Mouse (Mus musculus): Measurements from ENCODE around the gene Lhpp. TPM values are rescaled to one million over a fixed set of nuclear protein-coding genes. Genes with fewer than 3 reads are reported as not detected.

Lhpp gene
- polyA plus RNA-seq, 1 experiment: 36.1 TPM

GRCm38 (mm10) chr7:132747096-132747495 lies 136.7 kb downstream of the Lhpp start:
- TF ChIP-seq POLR2A (IDR thresholded peaks at IDR 0.05; ENCODE audit: low read depth, low read length) (no peak), CTCF (IDR thresholded peaks at IDR 0.05; ENCODE audit: extremely low read depth, insufficient read length, insufficient replicate concordance, low read depth, low read length) (no peak)
- Histone ChIP-seq H3K36me3 (ENCODE audit: control insufficient read depth, insufficient read depth, low read length) (peaks cover 10% of the 10 kb centered on the region), H3K27me3 (ENCODE audit: control insufficient read depth, insufficient read depth, low read length) (no peaks in the 10 kb centered on the region), H3K27ac (ENCODE audit: insufficient read depth, low read depth, low read length) (no peak overlapping the region), H3K4me1 (ENCODE audit: control insufficient read depth, insufficient read depth, insufficient read length, low read length) (peaks cover 11% of the 10 kb centered on the region), H3K4me3 (ENCODE audit: low read depth, low read length) (no peak overlapping the region)
- WGBS: 85% methylated on average over 6 of the region's 6 CpGs

- Histone ChIP-seq H3K27ac (ENCODE audit: insufficient read depth, low read depth, low read length) (no peak overlapping the region), H3K36me3 (ENCODE audit: control insufficient read depth, insufficient read depth, low read length) (peaks cover 10% of the 10 kb centered on the region), H3K27me3 (ENCODE audit: control insufficient read depth, insufficient read depth, low read length) (no peaks in the 10 kb centered on the region), H3K4me1 (ENCODE audit: control insufficient read depth, insufficient read depth, insufficient read length, low read length) (peaks cover 9% of the 10 kb centered on the region), H3K4me3 (ENCODE audit: low read depth, low read length) (no peak overlapping the region)
- TF ChIP-seq POLR2A (IDR thresholded peaks at IDR 0.05; ENCODE audit: low read depth, low read length): no peak
- no peak for TF ChIP-seq CTCF (IDR thresholded peaks at IDR 0.05; ENCODE audit: extremely low read depth, insufficient read length, insufficient replicate concordance, low read depth, low read length)
- WGBS: 81% methylated on average over 3 of the region's 3 CpGs
Measured at GRCm38 (mm10) chr7:132748076-132748769, 137.8 kb downstream of the Lhpp start.

GRCm38 (mm10) chr7:132749504-132749903 lies 139.1 kb downstream of the Lhpp start:
- Histone ChIP-seq H3K27ac (ENCODE audit: insufficient read depth, low read depth, low read length) (no peak overlapping the region), H3K27me3 (ENCODE audit: control insufficient read depth, insufficient read depth, low read length) (no peaks in the 10 kb centered on the region), H3K4me1 (ENCODE audit: control insufficient read depth, insufficient read depth, insufficient read length, low read length) (peaks cover 11% of the 10 kb centered on the region), H3K4me3 (ENCODE audit: low read depth, low read length) (no peak overlapping the region), H3K36me3 (ENCODE audit: control insufficient read depth, insufficient read depth, low read length) (peaks cover 10% of the 10 kb centered on the region)
- TF ChIP-seq CTCF (IDR thresholded peaks at IDR 0.05; ENCODE audit: extremely low read depth, insufficient read length, insufficient replicate concordance, low read depth, low read length) (no peak), POLR2A (IDR thresholded peaks at IDR 0.05; ENCODE audit: low read depth, low read length) (no peak)
- WGBS: 91% methylated on average over 11 of the region's 11 CpGs

GRCm38 (mm10) chr7:132751716-132752115 lies 141.3 kb downstream of the Lhpp start:
- H3K4me3 ChIP-seq (ENCODE audit: low read depth, low read length): no peak overlapping the region
- H3K36me3 ChIP-seq (ENCODE audit: control insufficient read depth, insufficient read depth, low read length): peaks cover 9% of the 10 kb centered on the region
- H3K4me1 ChIP-seq (ENCODE audit: control insufficient read depth, insufficient read depth, insufficient read length, low read length): peaks cover 26% of the 10 kb centered on the region
- H3K27ac ChIP-seq (ENCODE audit: insufficient read depth, low read depth, low read length): no peak overlapping the region
- no peak for TF ChIP-seq CTCF (IDR thresholded peaks at IDR 0.05; ENCODE audit: extremely low read depth, insufficient read length, insufficient replicate concordance, low read depth, low read length)
- TF ChIP-seq POLR2A (IDR thresholded peaks at IDR 0.05; ENCODE audit: low read depth, low read length): no peak
- WGBS: 24% methylated on average over 2 of the region's 2 CpGs
- H3K27me3 ChIP-seq (ENCODE audit: control insufficient read depth, insufficient read depth, low read length): no peaks in the 10 kb centered on the region

- WGBS: 80% methylated on average over 4 of the region's 4 CpGs
- Histone ChIP-seq H3K36me3 (ENCODE audit: control insufficient read depth, insufficient read depth, low read length) (peaks cover 19% of the 10 kb centered on the region), H3K27me3 (ENCODE audit: control insufficient read depth, insufficient read depth, low read length) (no peaks in the 10 kb centered on the region), H3K4me3 (ENCODE audit: low read depth, low read length) (no peak overlapping the region), H3K4me1 (ENCODE audit: control insufficient read depth, insufficient read depth, insufficient read length, low read length) (peaks cover 41% of the 10 kb centered on the region), H3K27ac (ENCODE audit: insufficient read depth, low read depth, low read length) (no peak overlapping the region)
- TF ChIP-seq CTCF (IDR thresholded peaks at IDR 0.05; ENCODE audit: extremely low read depth, insufficient read length, insufficient replicate concordance, low read depth, low read length) (no peak), POLR2A (IDR thresholded peaks at IDR 0.05; ENCODE audit: low read depth, low read length) (no peak)
Measured at GRCm38 (mm10) chr7:132753518-132754388, 143.3 kb downstream of the Lhpp start.

GRCm38 (mm10) chr7:132754389-132754750 lies 143.9 kb downstream of the Lhpp start:
- TF ChIP-seq POLR2A (IDR thresholded peaks at IDR 0.05; ENCODE audit: low read depth, low read length) (no peak), CTCF (IDR thresholded peaks at IDR 0.05; ENCODE audit: extremely low read depth, insufficient read length, insufficient replicate concordance, low read depth, low read length) (no peak)
- 52% methylated on average over 3 of the region's 3 CpGs for WGBS
- Histone ChIP-seq H3K4me3 (ENCODE audit: low read depth, low read length) (no peak overlapping the region), H3K27ac (ENCODE audit: insufficient read depth, low read depth, low read length) (no peak overlapping the region), H3K4me1 (ENCODE audit: control insufficient read depth, insufficient read depth, insufficient read length, low read length) (peaks cover 42% of the 10 kb centered on the region), H3K27me3 (ENCODE audit: control insufficient read depth, insufficient read depth, low read length) (no peaks in the 10 kb centered on the region), H3K36me3 (ENCODE audit: control insufficient read depth, insufficient read depth, low read length) (peaks cover 22% of the 10 kb centered on the region)

Other genes starting within 250 kb of the Lhpp start
- gene Oat, start 34.2 kb upstream of the Lhpp start, polyA plus RNA-seq (2012; rRNA removed): 37.4 and 251 TPM in 2 replicates
- gene Nkx1-2, start 11.0 kb upstream of the Lhpp start, polyA plus RNA-seq (2012; rRNA removed): 0.04 and 0.24 TPM in 2 replicates
- 24.6 and 55.7 TPM in 2 replicates for gene Fam53b, start 203.2 kb downstream of the Lhpp start, polyA plus RNA-seq (2012; rRNA removed)
- 0.47 and 1.1 TPM in 2 replicates for gene Eef1akmt2, start 242.0 kb downstream of the Lhpp start, polyA plus RNA-seq (2012; rRNA removed)
- gene Abraxas2, start 248.6 kb downstream of the Lhpp start, polyA plus RNA-seq (2012; rRNA removed): 2.6 and 6.2 TPM in 2 replicates

Data from small intestine, adult 2 months (tissue).